1 mouse cellular context compared by ENCODE assay signal in the genomic region with DNA sequence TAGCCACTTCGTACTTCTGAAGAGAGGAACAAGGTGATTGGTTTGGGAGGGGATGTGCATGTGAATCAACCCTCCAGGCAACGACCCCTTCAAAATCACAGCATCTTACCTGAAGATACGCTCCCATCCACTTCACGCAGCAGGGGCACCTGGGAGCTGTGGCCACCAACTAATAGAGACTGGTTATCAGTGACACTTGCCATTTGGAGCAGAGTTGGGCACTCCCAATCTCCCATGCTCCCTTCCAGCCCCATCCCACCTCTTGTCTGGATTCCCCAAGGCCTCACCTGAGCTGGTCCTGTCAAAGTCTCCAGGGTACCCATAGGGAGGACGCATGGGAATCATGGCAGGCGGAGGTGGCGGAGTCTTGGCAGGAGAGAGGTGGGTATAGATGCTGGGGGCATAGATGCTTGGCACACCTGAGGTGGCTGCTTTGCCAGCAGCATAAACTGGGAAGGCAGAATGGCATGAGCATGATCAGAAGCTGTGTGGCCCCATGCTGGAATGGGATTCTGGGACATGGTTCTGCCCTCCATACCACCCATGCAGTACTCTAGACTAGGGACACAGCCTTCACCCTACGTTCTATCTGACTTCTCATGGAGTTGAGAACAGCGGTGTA.
TF ChIP-seq lines count a peak whose summit lies in the region.

No protein-coding gene starts in this region.

TF ChIP-seq in MEL, 35 proteins besides CTCF, POLR2A, EP300 and RAD21:
- TF ChIP-seq POLR2AphosphoS2 (IDR thresholded peaks at IDR 0.05; ENCODE audit: low read length) (0 out of 2 replicates have a peak, but pooled peaks have one; percentile 42), GABPA (IDR thresholded peaks at IDR 0.05; ENCODE audit: low read depth, low read length) (no peak)
